Mouse (Mus musculus): ENCODE data around the gene Epha2. TPM values are rescaled to one million over a fixed set of nuclear protein-coding genes. Genes with fewer than 3 reads are reported as not detected.

Epha2 gene
- polyA plus RNA-seq, 1 experiment from 2014 or later = 1.7 TPM

- WGBS = 50% methylated on average over 6 of the region's 6 CpGs
- Histone ChIP-seq H3K4me2 (ENCODE audit: low read length) (no peak overlapping the region), H3K27ac (replicated peaks; ENCODE audit: low read depth, low read length) (peak overlapping the region; percentile 41; the same call in 1 of the 2 replicates), H3K27me3 (ENCODE audit: control insufficient read depth, insufficient read depth, low read length) (no peaks in the 10 kb centered on the region), H3K9ac (replicated peaks; ENCODE audit: low read length) (no peak overlapping the region), H3K4me1 (ENCODE audit: control insufficient read depth, insufficient read depth, low read length) (peaks cover 42% of the 10 kb centered on the region), H3K9me3 (ENCODE audit: control insufficient read depth, low read length) (no peaks in the 10 kb centered on the region), H3K4me3 (replicated peaks; ENCODE audit: low read depth, low read length) (no peak overlapping the region), H3K36me3 (ENCODE audit: control insufficient read depth, insufficient read depth, low read length) (no peaks in the 10 kb centered on the region)
- ATAC-seq (ENCODE audit: low FRiP score, low TSS enrichment) (no peak), DNase-seq (no peak)
Observed at GRCm38 (mm10) chr4:141311506-141311905, 10.5 kb downstream of the Epha2 start.

GRCm38 (mm10) chr4:141311908-141312307 is 10.9 kb downstream of the Epha2 start:
- no peak for DNase-seq
- Histone ChIP-seq H3K27ac (replicated peaks; ENCODE audit: low read depth, low read length) (peak overlapping the region; percentile 41; the same call in 1 of the 2 replicates), H3K4me2 (ENCODE audit: low read length) (no peak overlapping the region), H3K9ac (replicated peaks; ENCODE audit: low read length) (no peak overlapping the region), H3K27me3 (ENCODE audit: control insufficient read depth, insufficient read depth, low read length) (no peaks in the 10 kb centered on the region), H3K36me3 (ENCODE audit: control insufficient read depth, insufficient read depth, low read length) (no peaks in the 10 kb centered on the region), H3K4me1 (ENCODE audit: control insufficient read depth, insufficient read depth, low read length) (peaks cover 38% of the 10 kb centered on the region), H3K9me3 (ENCODE audit: control insufficient read depth, low read length) (no peaks in the 10 kb centered on the region), H3K4me3 (replicated peaks; ENCODE audit: low read depth, low read length) (no peak overlapping the region)
- no peak for ATAC-seq (ENCODE audit: low FRiP score, low TSS enrichment)
- 41% methylated on average over 2 of the region's 2 CpGs for WGBS

GRCm38 (mm10) chr4:141312513-141313131 is 11.6 kb downstream of the Epha2 start:
- Histone ChIP-seq H3K36me3 (ENCODE audit: control insufficient read depth, insufficient read depth, low read length) (no peaks in the 10 kb centered on the region), H3K4me2 (ENCODE audit: low read length) (no peak overlapping the region), H3K9ac (replicated peaks; ENCODE audit: low read length) (no peak overlapping the region), H3K4me3 (replicated peaks; ENCODE audit: low read depth, low read length) (no peak overlapping the region), H3K27me3 (ENCODE audit: control insufficient read depth, insufficient read depth, low read length) (no peaks in the 10 kb centered on the region), H3K9me3 (ENCODE audit: control insufficient read depth, low read length) (no peaks in the 10 kb centered on the region), H3K27ac (replicated peaks; ENCODE audit: low read depth, low read length) (no peak overlapping the region), H3K4me1 (ENCODE audit: control insufficient read depth, insufficient read depth, low read length) (peaks cover 38% of the 10 kb centered on the region)
- no peak for DNase-seq
- 78% methylated on average over 17 of the region's 17 CpGs for WGBS
- no peak for ATAC-seq (ENCODE audit: low FRiP score, low TSS enrichment)

- ATAC-seq (ENCODE audit: low FRiP score, low TSS enrichment) (no peak), DNase-seq (no peak)
- Histone ChIP-seq H3K4me3 (replicated peaks; ENCODE audit: low read depth, low read length) (no peak overlapping the region), H3K36me3 (ENCODE audit: control insufficient read depth, insufficient read depth, low read length) (no peaks in the 10 kb centered on the region), H3K9me3 (ENCODE audit: control insufficient read depth, low read length) (no peaks in the 10 kb centered on the region), H3K27ac (replicated peaks; ENCODE audit: low read depth, low read length) (no peak overlapping the region), H3K4me2 (ENCODE audit: low read length) (no peak overlapping the region), H3K9ac (replicated peaks; ENCODE audit: low read length) (no peak overlapping the region), H3K4me1 (ENCODE audit: control insufficient read depth, insufficient read depth, low read length) (peaks cover 38% of the 10 kb centered on the region), H3K27me3 (ENCODE audit: control insufficient read depth, insufficient read depth, low read length) (no peaks in the 10 kb centered on the region)
- WGBS = 46% methylated on average over 8 of the region's 8 CpGs
Observed at GRCm38 (mm10) chr4:141313481-141313880, 12.4 kb downstream of the Epha2 start.

- Histone ChIP-seq H3K36me3 (ENCODE audit: control insufficient read depth, insufficient read depth, low read length) (no peaks in the 10 kb centered on the region), H3K27me3 (ENCODE audit: control insufficient read depth, insufficient read depth, low read length) (no peaks in the 10 kb centered on the region), H3K4me3 (replicated peaks; ENCODE audit: low read depth, low read length) (no peak overlapping the region), H3K9me3 (ENCODE audit: control insufficient read depth, low read length) (no peaks in the 10 kb centered on the region), H3K4me1 (ENCODE audit: control insufficient read depth, insufficient read depth, low read length) (peaks cover 38% of the 10 kb centered on the region), H3K27ac (replicated peaks; ENCODE audit: low read depth, low read length) (no peak overlapping the region), H3K4me2 (ENCODE audit: low read length) (no peak overlapping the region), H3K9ac (replicated peaks; ENCODE audit: low read length) (no peak overlapping the region)
- no peak for ATAC-seq (ENCODE audit: low FRiP score, low TSS enrichment)
- WGBS = 56% methylated on average over 11 of the region's 11 CpGs
- no peak for DNase-seq
Observed at GRCm38 (mm10) chr4:141313924-141314323, 12.9 kb downstream of the Epha2 start.

- WGBS = 91% methylated on average over 6 of the region's 6 CpGs
- Histone ChIP-seq H3K4me2 (ENCODE audit: low read length) (no peak overlapping the region), H3K4me1 (ENCODE audit: control insufficient read depth, insufficient read depth, low read length) (peaks cover 35% of the 10 kb centered on the region), H3K4me3 (replicated peaks; ENCODE audit: low read depth, low read length) (no peak overlapping the region), H3K36me3 (ENCODE audit: control insufficient read depth, insufficient read depth, low read length) (no peaks in the 10 kb centered on the region), H3K9ac (replicated peaks; ENCODE audit: low read length) (no peak overlapping the region), H3K9me3 (ENCODE audit: control insufficient read depth, low read length) (no peaks in the 10 kb centered on the region), H3K27me3 (ENCODE audit: control insufficient read depth, insufficient read depth, low read length) (no peaks in the 10 kb centered on the region), H3K27ac (replicated peaks; ENCODE audit: low read depth, low read length) (no peak overlapping the region)
- DNase-seq (no peak), ATAC-seq (ENCODE audit: low FRiP score, low TSS enrichment) (no peak)
Observed at GRCm38 (mm10) chr4:141314745-141315144, 13.7 kb downstream of the Epha2 start.

GRCm38 (mm10) chr4:141316023-141316422 is 15.0 kb downstream of the Epha2 start:
- Histone ChIP-seq H3K4me2 (ENCODE audit: low read length) (no peak overlapping the region), H3K9me3 (ENCODE audit: control insufficient read depth, low read length) (no peaks in the 10 kb centered on the region), H3K27me3 (ENCODE audit: control insufficient read depth, insufficient read depth, low read length) (no peaks in the 10 kb centered on the region), H3K9ac (replicated peaks; ENCODE audit: low read length) (no peak overlapping the region), H3K4me3 (replicated peaks; ENCODE audit: low read depth, low read length) (no peak overlapping the region), H3K36me3 (ENCODE audit: control insufficient read depth, insufficient read depth, low read length) (no peaks in the 10 kb centered on the region), H3K4me1 (ENCODE audit: control insufficient read depth, insufficient read depth, low read length) (peaks cover 23% of the 10 kb centered on the region; the same call in 1 of the 2 replicates), H3K27ac (replicated peaks; ENCODE audit: low read depth, low read length) (no peak overlapping the region)
- no peak for DNase-seq
- WGBS = 78% methylated on average over 7 of the region's 7 CpGs
- no peak for ATAC-seq (ENCODE audit: low FRiP score, low TSS enrichment)

- ATAC-seq (ENCODE audit: low FRiP score, low TSS enrichment) = no peak
- whole genome bisulfite sequencing = 91% methylated on average over 18 of the region's 18 CpGs
Observed at GRCm38 (mm10) chr4:141316498-141317180, 15.6 kb downstream of the Epha2 start.

GRCm38 (mm10) chr4:141317914-141318313 is 16.9 kb downstream of the Epha2 start:
- WGBS = 92% methylated on average over 7 of the region's 7 CpGs
- Histone ChIP-seq H3K9me3 (ENCODE audit: control insufficient read depth, low read length) (no peaks in the 10 kb centered on the region), H3K4me1 (ENCODE audit: control insufficient read depth, insufficient read depth, low read length) (peaks cover 8% of the 10 kb centered on the region; the same call in 1 of the 2 replicates), H3K4me3 (replicated peaks; ENCODE audit: low read depth, low read length) (no peak overlapping the region), H3K36me3 (ENCODE audit: control insufficient read depth, insufficient read depth, low read length) (no peaks in the 10 kb centered on the region), H3K9ac (replicated peaks; ENCODE audit: low read length) (no peak overlapping the region), H3K27ac (replicated peaks; ENCODE audit: low read depth, low read length) (no peak overlapping the region), H3K27me3 (ENCODE audit: control insufficient read depth, insufficient read depth, low read length) (no peaks in the 10 kb centered on the region), H3K4me2 (ENCODE audit: low read length) (no peak overlapping the region)
- DNase-seq (no peak), ATAC-seq (ENCODE audit: low FRiP score, low TSS enrichment) (no peak)

More at GRCm38 (mm10) chr4:141316498-141317180, 15.6 kb downstream of the Epha2 start:
- Histone ChIP-seq H3K9me3 (ENCODE audit: control insufficient read depth, low read length) (no peaks in the 10 kb centered on the region), H3K4me2 (ENCODE audit: low read length) (no peak overlapping the region), H3K27me3 (ENCODE audit: control insufficient read depth, insufficient read depth, low read length) (no peaks in the 10 kb centered on the region), H3K36me3 (ENCODE audit: control insufficient read depth, insufficient read depth, low read length) (no peaks in the 10 kb centered on the region), H3K9ac (replicated peaks; ENCODE audit: low read length) (no peak overlapping the region), H3K27ac (replicated peaks; ENCODE audit: low read depth, low read length) (no peak overlapping the region), H3K4me1 (ENCODE audit: control insufficient read depth, insufficient read depth, low read length) (peaks cover 17% of the 10 kb centered on the region; the same call in 1 of the 2 replicates), H3K4me3 (replicated peaks; ENCODE audit: low read depth, low read length) (no peak overlapping the region)
- DNase-seq = no peak

Measured in midbrain, embryonic 14.5 days (tissue).